Mouse (Mus musculus): ENCODE results near the gene Tek. TPM values are rescaled to one million over a fixed set of nuclear protein-coding genes. Genes with fewer than 3 reads are reported as not detected.
A peak's percentile ranks its signal among the peaks of the same experiment; 100 is the strongest.

The Tek gene
- polyA plus RNA-seq, 1 experiment from 2014 or later: 44.3 TPM

GRCm38 (mm10) chr4:94781043-94781442 is 42.0 kb downstream of the Tek start:
- Histone ChIP-seq H3K27me3 (ENCODE audit: insufficient read depth, low read length) (no peaks in the 10 kb centered on the region), H3K9me3 (ENCODE audit: low read length) (no peaks in the 10 kb centered on the region), H3K27ac (ENCODE audit: low read length) (no peak overlapping the region), H3K4me1 (ENCODE audit: insufficient read depth, low read length) (no peaks in the 10 kb centered on the region), H3K4me2 (replicated peaks; ENCODE audit: low read depth, low read length) (no peak overlapping the region), H3K4me3 (ENCODE audit: low read length) (no peak overlapping the region), H3K9ac (replicated peaks; ENCODE audit: low read length) (no peak overlapping the region), H3K36me3 (ENCODE audit: insufficient read depth, low read length) (no peaks in the 10 kb centered on the region)
- 86% methylated on average over 5 of the region's 5 CpGs for WGBS
- no peak for ATAC-seq (ENCODE audit: low FRiP score, low TSS enrichment)

- no peak for ATAC-seq (ENCODE audit: low FRiP score, low TSS enrichment)
- no peaks in the 10 kb centered on the region for H3K9me3 ChIP-seq (ENCODE audit: low read length)
- no peak overlapping the region for H3K4me2 ChIP-seq (replicated peaks; ENCODE audit: low read depth, low read length)
- no peak overlapping the region for H3K27ac ChIP-seq (ENCODE audit: low read length)
- no peak overlapping the region for H3K4me3 ChIP-seq (ENCODE audit: low read length)
- WGBS: 89% methylated on average over 2 of the region's 2 CpGs
- H3K4me1 ChIP-seq (ENCODE audit: insufficient read depth, low read length): no peaks in the 10 kb centered on the region
- no peaks in the 10 kb centered on the region for H3K36me3 ChIP-seq (ENCODE audit: insufficient read depth, low read length)
- no peak overlapping the region for H3K9ac ChIP-seq (replicated peaks; ENCODE audit: low read length)
- no peaks in the 10 kb centered on the region for H3K27me3 ChIP-seq (ENCODE audit: insufficient read depth, low read length)
Observed at GRCm38 (mm10) chr4:94785921-94786320, 46.8 kb downstream of the Tek start.

- Histone ChIP-seq H3K27ac (ENCODE audit: low read length) (no peak overlapping the region), H3K36me3 (ENCODE audit: insufficient read depth, low read length) (no peaks in the 10 kb centered on the region), H3K4me1 (ENCODE audit: insufficient read depth, low read length) (no peaks in the 10 kb centered on the region), H3K4me3 (ENCODE audit: low read length) (no peak overlapping the region), H3K27me3 (ENCODE audit: insufficient read depth, low read length) (no peaks in the 10 kb centered on the region), H3K9me3 (ENCODE audit: low read length) (no peaks in the 10 kb centered on the region), H3K4me2 (replicated peaks; ENCODE audit: low read depth, low read length) (no peak overlapping the region), H3K9ac (replicated peaks; ENCODE audit: low read length) (no peak overlapping the region)
- WGBS: 53% methylated on average over 1 of the region's 1 CpGs
- no peak for ATAC-seq (ENCODE audit: low FRiP score, low TSS enrichment)
Observed at GRCm38 (mm10) chr4:94803187-94803586, 64.1 kb downstream of the Tek start.

- no peak for ATAC-seq (ENCODE audit: low FRiP score, low TSS enrichment)
- Histone ChIP-seq H3K27ac (ENCODE audit: low read length) (no peak overlapping the region), H3K36me3 (ENCODE audit: insufficient read depth, low read length) (no peaks in the 10 kb centered on the region), H3K4me1 (ENCODE audit: insufficient read depth, low read length) (no peaks in the 10 kb centered on the region), H3K9me3 (ENCODE audit: low read length) (no peaks in the 10 kb centered on the region), H3K27me3 (ENCODE audit: insufficient read depth, low read length) (no peaks in the 10 kb centered on the region), H3K4me2 (replicated peaks; ENCODE audit: low read depth, low read length) (no peak overlapping the region), H3K9ac (replicated peaks; ENCODE audit: low read length) (no peak overlapping the region), H3K4me3 (ENCODE audit: low read length) (no peak overlapping the region)
- WGBS: 70% methylated on average over 1 of the region's 1 CpGs
Observed at GRCm38 (mm10) chr4:94810616-94811015, 71.5 kb downstream of the Tek start.

- Histone ChIP-seq H3K4me3 (ENCODE audit: low read length) (no peak overlapping the region), H3K9ac (replicated peaks; ENCODE audit: low read length) (no peak overlapping the region), H3K4me1 (ENCODE audit: insufficient read depth, low read length) (peaks cover 7% of the 10 kb centered on the region; the same call in 1 of the 2 replicates), H3K4me2 (replicated peaks; ENCODE audit: low read depth, low read length) (no peak overlapping the region), H3K9me3 (ENCODE audit: low read length) (peaks cover 7% of the 10 kb centered on the region; the same call in 1 of the 2 replicates), H3K27me3 (ENCODE audit: insufficient read depth, low read length) (no peaks in the 10 kb centered on the region), H3K27ac (ENCODE audit: low read length) (peak overlapping the region; percentile 46; the same call in 1 of the 2 replicates), H3K36me3 (ENCODE audit: insufficient read depth, low read length) (no peaks in the 10 kb centered on the region)
- 81% methylated on average over 1 of the region's 1 CpGs for WGBS
- ATAC-seq (ENCODE audit: low FRiP score, low TSS enrichment): no peak
Observed at GRCm38 (mm10) chr4:94826891-94827290, 87.8 kb downstream of the Tek start.

- Histone ChIP-seq H3K4me3 (ENCODE audit: low read length) (no peak overlapping the region), H3K9ac (replicated peaks; ENCODE audit: low read length) (no peak overlapping the region), H3K4me2 (replicated peaks; ENCODE audit: low read depth, low read length) (no peak overlapping the region), H3K9me3 (ENCODE audit: low read length) (peaks cover 7% of the 10 kb centered on the region; the same call in 1 of the 2 replicates), H3K27me3 (ENCODE audit: insufficient read depth, low read length) (no peaks in the 10 kb centered on the region), H3K27ac (ENCODE audit: low read length) (peak overlapping the region; percentile 46; the same call in 1 of the 2 replicates), H3K4me1 (ENCODE audit: insufficient read depth, low read length) (peaks cover 7% of the 10 kb centered on the region; the same call in 1 of the 2 replicates), H3K36me3 (ENCODE audit: insufficient read depth, low read length) (no peaks in the 10 kb centered on the region)
- 31% methylated on average over 5 of the region's 5 CpGs for WGBS
- ATAC-seq (ENCODE audit: low FRiP score, low TSS enrichment): no peak
Observed at GRCm38 (mm10) chr4:94827429-94827828, 88.3 kb downstream of the Tek start.

- Histone ChIP-seq H3K9ac (replicated peaks; ENCODE audit: low read length) (no peak overlapping the region), H3K36me3 (ENCODE audit: insufficient read depth, low read length) (no peaks in the 10 kb centered on the region), H3K4me2 (replicated peaks; ENCODE audit: low read depth, low read length) (no peak overlapping the region), H3K27ac (ENCODE audit: low read length) (no peak overlapping the region), H3K4me1 (ENCODE audit: insufficient read depth, low read length) (peaks cover 7% of the 10 kb centered on the region; the same call in 1 of the 2 replicates), H3K4me3 (ENCODE audit: low read length) (no peak overlapping the region), H3K9me3 (ENCODE audit: low read length) (no peaks in the 10 kb centered on the region), H3K27me3 (ENCODE audit: insufficient read depth, low read length) (no peaks in the 10 kb centered on the region)
- 45% methylated on average over 6 of the region's 6 CpGs for WGBS
- ATAC-seq (ENCODE audit: low FRiP score, low TSS enrichment): peak; percentile 77
Observed at GRCm38 (mm10) chr4:94829924-94830386, 90.9 kb downstream of the Tek start.

GRCm38 (mm10) chr4:94837061-94837460 is 98.0 kb downstream of the Tek start:
- Histone ChIP-seq H3K36me3 (ENCODE audit: insufficient read depth, low read length) (no peaks in the 10 kb centered on the region), H3K4me2 (replicated peaks; ENCODE audit: low read depth, low read length) (no peak overlapping the region), H3K9ac (replicated peaks; ENCODE audit: low read length) (no peak overlapping the region), H3K4me1 (ENCODE audit: insufficient read depth, low read length) (no peaks in the 10 kb centered on the region), H3K4me3 (ENCODE audit: low read length) (no peak overlapping the region), H3K27ac (ENCODE audit: low read length) (no peak overlapping the region), H3K27me3 (ENCODE audit: insufficient read depth, low read length) (no peaks in the 10 kb centered on the region), H3K9me3 (ENCODE audit: low read length) (no peaks in the 10 kb centered on the region)
- 50% methylated on average over 7 of the region's 7 CpGs for WGBS
- ATAC-seq (ENCODE audit: low FRiP score, low TSS enrichment): no peak

- no peak for ATAC-seq (ENCODE audit: low FRiP score, low TSS enrichment)
- Histone ChIP-seq H3K4me3 (ENCODE audit: low read length) (no peak overlapping the region), H3K36me3 (ENCODE audit: insufficient read depth, low read length) (no peaks in the 10 kb centered on the region), H3K9ac (replicated peaks; ENCODE audit: low read length) (no peak overlapping the region), H3K27me3 (ENCODE audit: insufficient read depth, low read length) (no peaks in the 10 kb centered on the region), H3K27ac (ENCODE audit: low read length) (no peak overlapping the region), H3K4me1 (ENCODE audit: insufficient read depth, low read length) (peaks cover 7% of the 10 kb centered on the region), H3K9me3 (ENCODE audit: low read length) (no peaks in the 10 kb centered on the region), H3K4me2 (replicated peaks; ENCODE audit: low read depth, low read length) (no peak overlapping the region)
- WGBS: 64% methylated on average over 7 of the region's 7 CpGs
Observed at GRCm38 (mm10) chr4:94853301-94853700, 114.2 kb downstream of the Tek start.

- 51% methylated on average over 3 of the region's 3 CpGs for WGBS
- H3K4me1 ChIP-seq (ENCODE audit: insufficient read depth, low read length): peaks cover 7% of the 10 kb centered on the region
- H3K4me2 ChIP-seq (replicated peaks; ENCODE audit: low read depth, low read length): no peak overlapping the region
- no peak overlapping the region for H3K4me3 ChIP-seq (ENCODE audit: low read length)
- no peaks in the 10 kb centered on the region for H3K36me3 ChIP-seq (ENCODE audit: insufficient read depth, low read length)
- ATAC-seq (ENCODE audit: low FRiP score, low TSS enrichment): peak; percentile 46; the same call in 1 of the 2 replicates
- no peaks in the 10 kb centered on the region for H3K27me3 ChIP-seq (ENCODE audit: insufficient read depth, low read length)
- H3K9ac ChIP-seq (replicated peaks; ENCODE audit: low read length): no peak overlapping the region
- H3K9me3 ChIP-seq (ENCODE audit: low read length): no peaks in the 10 kb centered on the region
- H3K27ac ChIP-seq (ENCODE audit: low read length): peak overlapping the region; percentile 20; the same call in 1 of the 2 replicates
Observed at GRCm38 (mm10) chr4:94854270-94854669, 115.2 kb downstream of the Tek start.
